Mouse (Mus musculus) stomach, postnatal 0 days (tissue): ENCODE results near the gene Zfp219. TPM values are rescaled to one million over a fixed set of nuclear protein-coding genes. Genes with fewer than 3 reads are reported as not detected.

Experiments used
- ATAC-seq: fragments of 200-750 bp; cut with Nextera tagmentation; 2 replicates; pipeline ENCODE4 v1.8.0; 2017; ENCODE audit not compliant: low FRiP score, low TSS enrichment
- DNase-seq: peaks from one replicate; pipeline ENCODE4 v3.0.0-alpha.2; 2016; ENCODE audit warnings: low spot score
- H3K27ac ChIP-seq: fragments of 300-500 bp; sonication (generic); replicated peaks from 2 replicates; pipeline ENCODE4 v1.5.1; 2014; ENCODE audit warnings: mild to moderate bottlenecking, control low read depth
- H3K27me3 ChIP-seq: fragments of 300-500 bp; sonication (generic); 2 replicates; pipeline ENCODE4 v1.6.1; 2014; ENCODE audit warnings: low read length; ENCODE audit not compliant: control insufficient read depth, insufficient read depth
- H3K36me3 ChIP-seq: fragments of 300-500 bp; sonication (generic); 2 replicates; pipeline ENCODE4 v1.6.1; 2014; ENCODE audit warnings: low read length, mixed read lengths; ENCODE audit not compliant: control insufficient read depth, insufficient read depth
- H3K4me1 ChIP-seq: fragments of 300-500 bp; sonication (generic); replicated peaks from 2 replicates; pipeline ENCODE4 v1.6.1; 2014; ENCODE audit warnings: antibody characterized with exemption; ENCODE audit not compliant: control insufficient read depth, insufficient read depth
- H3K4me2 ChIP-seq: fragments of 300-500 bp; sonication (generic); replicated peaks from 2 replicates; pipeline ENCODE4 v1.6.1; 2014; ENCODE audit warnings: low read depth, mild to moderate bottlenecking, control low read depth, moderate library complexity
- H3K4me3 ChIP-seq: fragments of 300-500 bp; sonication (generic); 2 replicates; pipeline ENCODE4 v1.5.1; 2014; ENCODE audit warnings: low read depth, low read length, control low read depth
- H3K9ac ChIP-seq: fragments of 300-500 bp; sonication (generic); 2 replicates; pipeline ENCODE4 v1.6.1; 2014; ENCODE audit warnings: mild to moderate bottlenecking, low read length, control low read depth, mixed read lengths
- H3K9me3 ChIP-seq: fragments of 300-500 bp; sonication (generic); 2 replicates; pipeline ENCODE4 v1.6.1; 2016; ENCODE audit warnings: low read length; ENCODE audit not compliant: control insufficient read depth
- CTCF ChIP-seq: IDR thresholded peaks from 2 replicates; pipeline ENCODE4 v1.5.1; 2016; ENCODE audit warnings: antibody characterized with exemption, low read depth, mild to moderate bottlenecking, moderate library complexity
- EP300 ChIP-seq: optimal IDR thresholded peaks from 2 replicates; pipeline ENCODE3; 2016; ENCODE audit warnings: antibody characterized with exemption
- WGBS: fragments of 180-500 bp; shearing (Covaris S2); extraction: QIAGEN DNeasy Blood & Tissue Kit; methylation state at CpG from one replicate; pipeline ENCODE4 v1.1.7; 2014; 5-methylcytosine and 5-hydroxymethylcytosine counted together
- polyA plus RNA-seq: library from polyadenylated mRNA; unstranded; fragments of >200 nt; fragmentation: Nextera tagmentation; extraction: Ambion mirVana; gene quantifications from 2 replicates; pipeline ENCODE4 v1.2.1, GENCODE M21; 2015

Gene Zfp219
- polyA plus RNA-seq, 1 experiment from 2014 or later: 18.1 TPM

DNA sequence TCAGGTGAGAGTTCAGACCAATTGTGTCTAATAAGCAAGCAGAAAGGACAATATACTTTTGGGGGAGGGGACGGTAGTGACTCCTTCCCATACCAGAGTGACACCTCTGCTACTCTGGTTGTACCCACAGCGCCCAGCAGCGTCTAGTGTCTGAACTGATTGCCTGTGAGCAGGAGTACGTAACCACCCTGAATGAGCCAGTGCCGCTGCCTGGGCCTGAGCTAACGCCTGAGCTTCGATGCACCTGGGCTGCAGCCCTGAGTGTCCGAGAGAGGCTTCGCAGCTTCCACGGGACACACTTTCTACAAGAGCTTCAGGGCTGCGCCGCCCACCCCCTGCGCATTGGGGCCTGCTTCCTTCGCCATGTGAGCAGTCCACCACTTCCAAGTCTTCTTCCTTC, 23.1 kb downstream of the Zfp219 start:
- no peak for DNase-seq

GRCm38 (mm10) chr14:51996866-51997265, 23.7 kb downstream of the Zfp219 start:
- Histone ChIP-seq H3K9me3 (no peaks in the 10 kb centered on the region), H3K27ac (no peak overlapping the region), H3K27me3 (no peaks in the 10 kb centered on the region), H3K36me3 (peaks cover 32% of the 10 kb centered on the region), H3K4me3 (no peak overlapping the region), H3K9ac (no peak overlapping the region), H3K4me2 (no peak overlapping the region), H3K4me1 (no peaks in the 10 kb centered on the region)
- ATAC-seq (0 out of 2 replicates have a peak, but pooled peaks have one; percentile 18), DNase-seq (no peak)
- no peak for TF ChIP-seq EP300
- TF ChIP-seq CTCF: no peak
- WGBS: 54% methylated on average over 17 of the region's 17 CpGs

More for the DNA sequence above, 23.1 kb downstream of the Zfp219 start:
- Histone ChIP-seq H3K27ac (no peak overlapping the region), H3K4me1 (no peaks in the 10 kb centered on the region), H3K36me3 (peaks cover 32% of the 10 kb centered on the region), H3K27me3 (no peaks in the 10 kb centered on the region), H3K9ac (no peak overlapping the region), H3K4me2 (no peak overlapping the region), H3K4me3 (no peak overlapping the region), H3K9me3 (no peaks in the 10 kb centered on the region)
- 85% methylated on average over 14 of the region's 14 CpGs for WGBS
- TF ChIP-seq CTCF: no peak
- TF ChIP-seq EP300: no peak
- no peak for ATAC-seq

DNA sequence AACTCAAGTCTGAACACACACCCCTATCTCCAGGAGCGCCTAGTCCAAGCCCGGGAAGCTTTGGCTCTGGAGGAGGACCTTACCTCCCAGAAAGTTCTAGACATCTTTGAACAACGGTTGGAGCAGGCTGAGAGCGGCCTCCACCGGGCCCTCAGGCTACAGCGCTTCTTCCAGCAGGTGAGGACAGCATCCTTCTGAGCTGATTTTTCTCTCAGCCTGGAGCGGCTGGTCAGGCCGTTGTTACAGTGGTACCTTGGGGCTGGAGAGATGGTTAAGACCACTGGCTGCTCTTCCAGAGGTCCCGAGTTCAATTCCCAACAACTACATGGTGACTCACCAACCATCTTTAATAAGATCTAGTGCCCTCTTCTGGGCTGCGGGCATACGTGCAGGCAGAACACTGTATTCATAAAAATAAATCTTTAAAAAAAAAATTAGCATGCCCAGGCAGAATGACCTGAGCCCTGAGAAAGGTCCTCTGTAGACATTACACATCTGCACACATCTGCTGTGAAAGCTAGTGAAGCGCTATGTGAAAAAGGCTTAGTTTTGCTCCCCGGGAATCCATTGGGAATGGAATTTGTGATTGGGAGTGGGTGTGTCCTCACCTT, 24.2 kb downstream of the Zfp219 start:
- TF ChIP-seq EP300 (no peak), CTCF (peak; percentile 65)
- DNase-seq: no peak
- Histone ChIP-seq H3K9me3 (no peaks in the 10 kb centered on the region), H3K27me3 (no peaks in the 10 kb centered on the region), H3K4me3 (no peak overlapping the region), H3K4me1 (no peaks in the 10 kb centered on the region), H3K4me2 (no peak overlapping the region), H3K36me3 (peaks cover 32% of the 10 kb centered on the region), H3K9ac (no peak overlapping the region), H3K27ac (no peak overlapping the region)
- ATAC-seq: no peak
- 74% methylated on average over 13 of the region's 13 CpGs for WGBS

- peak; percentile 12 for DNase-seq
- Histone ChIP-seq H3K27ac (no peak overlapping the region), H3K9me3 (no peaks in the 10 kb centered on the region), H3K27me3 (no peaks in the 10 kb centered on the region), H3K4me1 (no peaks in the 10 kb centered on the region), H3K9ac (no peak overlapping the region), H3K4me2 (no peak overlapping the region), H3K4me3 (no peak overlapping the region), H3K36me3 (peaks cover 37% of the 10 kb centered on the region)
- no peak; the same call in 1 of the 2 replicates for ATAC-seq
- TF ChIP-seq CTCF (no peak), EP300 (no peak)
- 43% methylated on average over 12 of the region's 12 CpGs for WGBS
Measured at GRCm38 (mm10) chr14:51995219-51995871, 25.2 kb downstream of the Zfp219 start.

GRCm38 (mm10) chr14:51994453-51994852, 26.1 kb downstream of the Zfp219 start:
- ATAC-seq (no peak), DNase-seq (no peak)
- H3K4me2 ChIP-seq: no peak overlapping the region
- H3K9me3 ChIP-seq: no peaks in the 10 kb centered on the region
- H3K27me3 ChIP-seq: no peaks in the 10 kb centered on the region
- WGBS: 81% methylated on average over 4 of the region's 4 CpGs
- H3K4me3 ChIP-seq: no peak overlapping the region
- no peak overlapping the region for H3K27ac ChIP-seq
- peaks cover 32% of the 10 kb centered on the region for H3K36me3 ChIP-seq
- H3K9ac ChIP-seq: no peak overlapping the region
- no peaks in the 10 kb centered on the region for H3K4me1 ChIP-seq
- no peak for TF ChIP-seq CTCF
- no peak for TF ChIP-seq EP300

DNA sequence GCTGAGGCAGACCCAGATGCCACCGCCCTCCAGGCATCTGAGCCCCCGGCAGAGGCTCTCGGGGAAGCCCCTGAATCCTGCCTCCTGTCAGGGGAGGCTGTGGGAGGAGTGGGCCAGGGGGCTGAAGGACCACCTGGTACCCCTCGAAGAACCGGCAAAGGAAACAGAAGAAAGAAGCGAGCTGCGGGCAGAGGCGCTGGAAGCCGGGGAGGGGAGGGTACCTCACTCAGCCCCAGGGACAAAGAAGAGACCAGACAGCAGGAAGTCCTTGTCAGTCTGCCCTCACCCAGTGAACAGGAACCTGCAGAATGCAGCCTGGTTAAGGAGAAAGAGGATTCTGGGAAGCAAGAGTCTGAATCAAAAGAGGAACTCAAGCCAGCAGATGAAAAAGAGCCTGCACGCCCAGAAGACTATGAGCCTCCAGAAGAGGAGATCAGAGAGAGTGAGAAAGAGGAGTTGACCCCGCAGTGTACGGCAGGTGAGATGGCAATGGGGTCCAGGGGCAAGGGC, 31.0 kb downstream of the Zfp219 start:
- Histone ChIP-seq H3K4me3 (no peak overlapping the region), H3K9me3 (no peaks in the 10 kb centered on the region), H3K9ac (no peak overlapping the region), H3K36me3 (peaks cover 11% of the 10 kb centered on the region; the same call in 1 of the 2 replicates), H3K27me3 (no peaks in the 10 kb centered on the region), H3K4me2 (no peak overlapping the region), H3K27ac (no peak overlapping the region), H3K4me1 (peaks cover 2% of the 10 kb centered on the region; the same call in 1 of the 2 replicates)
- DNase-seq (peak; percentile 9), ATAC-seq (no peak)
- 71% methylated on average over 12 of the region's 12 CpGs for WGBS
- TF ChIP-seq EP300 (no peak), CTCF (no peak)
